Mouse (Mus musculus) layer of hippocampus, adult 9-10 months (tissue): ENCODE data around the gene Tbx1.

Experiments used
- DNase-seq: peaks from one replicate; pipeline ENCODE4 v3.0.0; 2022; ENCODE audit warnings: low spot score

Tbx1 gene

GRCm38 (mm10) chr16:18587847-18588737 is 2.4 kb downstream of the Tbx1 start:
- DNase-seq: no peak

DNA sequence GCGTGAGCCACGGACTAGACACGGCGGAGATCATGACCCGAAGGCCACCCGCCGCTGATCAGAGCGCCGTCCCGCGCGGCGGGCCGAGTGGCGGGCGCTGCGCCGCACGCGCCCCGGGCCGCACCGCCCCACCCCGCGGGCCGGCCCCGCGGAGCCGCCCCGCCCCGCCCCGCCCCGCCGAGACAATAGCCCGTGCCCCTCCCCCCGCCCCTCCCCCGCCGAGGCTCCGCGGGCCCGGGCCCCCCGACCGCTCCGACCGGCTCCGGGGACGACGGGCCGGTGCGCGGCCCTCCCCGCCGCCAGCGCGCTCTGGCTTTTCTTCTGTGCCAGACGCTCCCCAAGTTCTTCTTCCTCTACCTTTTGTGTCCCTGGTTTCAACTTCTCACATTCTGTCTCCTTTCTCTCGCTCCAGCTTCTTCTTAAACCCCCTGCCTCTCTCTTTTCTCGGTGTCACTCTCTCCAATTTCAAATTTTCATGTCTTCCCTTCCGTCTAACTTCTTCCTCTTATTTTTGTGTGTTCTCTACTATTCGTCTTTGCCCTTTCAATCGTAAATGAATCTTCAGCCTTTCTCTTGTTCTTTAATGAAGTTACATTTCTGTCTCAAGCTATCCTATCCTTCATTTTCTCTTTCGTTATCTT is 3.4 kb downstream of the Tbx1 start:
- DNase-seq: no peak

- DNase-seq: no peak
These were observed 4.2 kb downstream of the Tbx1 start for GRCm38 (mm10) chr16:18586076-18586905.

- DNase-seq: no peak
These were observed 4.8 kb downstream of the Tbx1 start for GRCm38 (mm10) chr16:18585676-18586075.

- no peak for DNase-seq
These were observed 5.5 kb downstream of the Tbx1 start for GRCm38 (mm10) chr16:18584901-18585510.

DNA sequence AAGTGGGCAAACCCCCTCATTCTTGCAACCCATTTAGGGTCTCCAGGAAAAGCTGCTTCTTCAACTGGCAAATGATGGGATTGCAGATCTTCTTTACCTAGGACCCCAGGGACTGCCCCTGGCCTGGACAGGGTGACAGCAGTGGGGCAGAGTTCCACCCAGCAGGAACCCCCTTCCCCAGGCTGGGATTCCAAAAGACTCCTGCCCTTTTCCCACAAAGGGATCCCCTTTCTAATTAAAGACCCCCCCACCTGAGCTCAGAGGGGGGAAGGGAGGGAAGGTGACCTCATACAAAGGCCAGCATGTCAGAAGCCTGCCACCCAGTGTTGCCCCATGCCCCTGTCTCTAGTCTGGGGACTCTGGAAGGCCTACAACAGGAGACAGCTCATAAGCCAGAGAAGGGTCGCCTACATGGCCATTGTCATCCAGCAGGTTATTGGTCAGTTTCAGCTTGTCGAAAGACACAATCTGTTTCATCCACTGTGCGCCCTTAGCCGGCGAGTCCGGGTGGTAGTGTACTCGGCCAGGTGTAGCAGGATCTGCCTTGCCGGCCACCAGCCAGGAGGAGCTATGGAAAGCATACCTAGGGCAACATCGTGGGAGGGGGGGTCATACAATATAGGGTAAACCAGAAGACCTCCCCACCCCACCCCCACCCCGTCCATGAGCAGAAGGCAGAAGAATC is 6.7 kb downstream of the Tbx1 start:
- DNase-seq: no peak

GRCm38 (mm10) chr16:18583169-18583568 is 7.3 kb downstream of the Tbx1 start:
- no peak for DNase-seq

DNA sequence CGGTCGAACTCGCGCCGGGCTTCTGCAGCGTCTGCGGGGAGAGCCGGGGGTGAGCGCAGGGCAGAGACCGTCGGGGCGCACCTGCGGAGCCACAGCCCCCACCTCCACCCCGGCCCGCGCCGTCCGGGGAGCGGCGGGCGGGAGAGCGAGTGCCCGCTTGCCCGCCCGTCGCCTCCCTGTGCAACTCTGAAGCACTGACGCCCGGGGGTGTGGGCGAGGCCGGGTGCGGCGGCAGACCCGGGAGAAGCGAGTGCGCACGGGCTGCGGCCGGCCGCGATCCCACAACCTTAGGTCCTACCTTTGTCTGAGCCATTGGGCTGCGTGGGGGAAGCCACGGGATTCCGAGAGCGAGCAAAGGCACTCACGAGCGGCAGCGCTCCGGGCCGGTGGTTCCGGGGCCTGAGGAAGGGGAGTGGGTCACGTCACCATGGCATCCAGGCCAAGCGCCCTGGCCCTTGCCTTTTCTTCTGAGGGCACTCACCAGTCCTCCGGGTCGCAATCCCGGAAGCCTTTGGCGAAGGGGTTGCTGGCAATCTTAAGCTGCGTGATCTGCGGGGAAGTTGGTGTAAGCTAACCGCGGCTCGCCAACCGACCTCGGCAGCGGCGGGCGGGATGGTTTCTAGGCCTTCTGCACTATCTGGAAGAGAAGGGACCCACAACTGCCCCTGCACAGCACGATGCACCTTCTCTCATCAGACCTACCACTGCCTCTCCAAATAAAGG is 7.9 kb downstream of the Tbx1 start:
- DNase-seq: no peak

DNA sequence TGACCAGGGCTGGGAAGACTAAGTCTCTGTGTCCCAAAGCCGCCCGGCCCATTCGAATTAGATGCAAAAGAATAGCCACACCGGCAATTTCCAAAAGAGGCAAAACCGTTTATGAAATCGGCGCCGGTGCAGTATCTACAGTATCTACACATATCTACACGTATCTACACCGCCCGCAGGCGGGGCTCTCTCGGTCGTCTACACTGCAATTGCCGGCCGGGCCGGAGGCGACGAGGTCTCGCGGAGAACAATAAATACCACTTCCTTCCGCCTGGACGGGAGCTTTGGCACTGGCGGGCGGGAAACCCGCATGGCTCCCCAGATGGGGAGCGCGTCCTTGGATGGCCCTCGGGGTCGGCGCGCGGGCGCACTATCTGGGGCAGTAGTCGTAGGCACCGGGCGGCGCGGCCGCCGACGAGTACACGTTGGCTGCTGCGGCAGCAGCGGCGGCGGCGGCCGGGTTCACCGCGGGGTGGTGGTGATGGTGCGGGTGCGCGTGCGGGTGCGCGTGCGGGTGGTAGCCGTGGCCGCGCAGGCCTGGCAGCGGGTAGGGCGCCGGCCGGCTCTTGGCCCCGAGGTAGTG is 8.8 kb downstream of the Tbx1 start:
- DNase-seq: no peak

DNA sequence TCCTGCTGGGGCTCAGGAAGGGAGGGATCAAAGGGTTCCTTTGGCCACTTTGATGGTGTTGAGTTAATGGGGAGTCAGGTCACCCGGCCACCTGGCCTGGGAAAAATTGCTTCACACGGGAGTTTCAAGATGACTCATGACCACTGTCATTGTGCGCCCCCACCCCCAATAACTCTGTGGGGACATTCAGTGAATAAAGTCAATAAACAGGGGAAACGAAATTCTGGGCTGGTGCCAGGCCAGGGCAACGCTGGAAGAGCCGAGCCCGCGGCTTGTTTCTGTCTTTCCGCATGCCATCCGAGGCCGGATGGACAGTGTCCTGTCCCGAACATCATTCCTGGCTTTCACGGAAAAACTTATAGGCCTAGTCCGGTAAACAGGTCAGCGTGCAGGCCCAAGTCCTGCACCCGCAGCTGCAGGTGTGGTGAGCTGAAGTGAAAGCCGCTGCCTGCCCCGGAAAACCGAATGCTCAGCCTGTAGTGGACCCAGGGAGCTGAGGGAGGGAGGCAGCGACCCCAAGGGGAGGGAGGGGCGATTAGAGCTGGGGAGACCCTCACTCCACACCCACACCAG is 9.3 kb downstream of the Tbx1 start:
- no peak for DNase-seq

GRCm38 (mm10) chr16:18580389-18580788 is 10.1 kb downstream of the Tbx1 start:
- no peak for DNase-seq

DNA sequence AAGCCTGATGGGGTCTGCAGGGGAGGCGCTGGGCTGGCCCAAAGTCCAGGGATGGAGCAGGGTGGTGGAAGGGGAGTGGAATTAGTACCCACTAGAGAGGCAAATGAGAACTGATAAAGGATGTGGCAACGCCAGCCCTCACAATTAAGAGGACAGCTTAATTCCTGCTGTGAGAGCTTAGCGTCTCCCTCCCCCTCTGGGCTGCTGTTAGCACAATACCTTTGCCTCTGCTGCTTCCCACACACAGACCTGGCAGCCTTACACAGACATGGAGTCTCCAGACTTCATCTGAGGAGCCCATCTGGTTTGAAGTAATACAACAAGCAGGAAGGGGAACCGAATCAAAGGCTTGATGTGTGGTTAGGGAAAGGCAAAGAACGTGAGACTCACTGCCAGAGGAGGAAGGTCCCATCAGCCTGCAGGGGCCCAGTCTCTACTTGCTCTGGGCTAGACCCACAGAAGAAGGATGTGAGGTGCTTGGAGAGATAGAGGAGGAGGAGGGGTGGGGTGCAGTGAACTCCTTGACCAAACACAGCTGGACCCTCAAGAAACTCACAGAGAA is 12.8 kb downstream of the Tbx1 start:
- DNase-seq: no peak

DNA sequence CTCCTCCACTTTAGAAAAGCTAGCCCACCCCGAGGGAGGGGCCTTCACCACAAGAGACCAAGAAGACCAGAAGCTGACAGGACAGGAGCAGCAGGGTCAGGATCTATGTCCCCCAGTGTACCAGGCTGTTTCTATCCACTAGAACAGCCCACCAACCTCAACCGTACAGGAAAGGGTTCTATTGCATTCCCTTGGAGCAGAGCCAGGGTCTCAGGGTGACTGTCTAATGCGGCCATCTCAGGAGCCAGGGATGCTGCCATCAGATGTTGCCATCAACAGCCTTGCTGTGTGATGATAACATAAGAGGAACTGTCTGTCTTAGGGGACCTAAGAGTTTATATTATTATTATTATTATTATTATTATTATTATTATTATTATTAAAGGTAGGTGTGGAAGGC is 13.4 kb downstream of the Tbx1 start:
- no peak for DNase-seq

DNA sequence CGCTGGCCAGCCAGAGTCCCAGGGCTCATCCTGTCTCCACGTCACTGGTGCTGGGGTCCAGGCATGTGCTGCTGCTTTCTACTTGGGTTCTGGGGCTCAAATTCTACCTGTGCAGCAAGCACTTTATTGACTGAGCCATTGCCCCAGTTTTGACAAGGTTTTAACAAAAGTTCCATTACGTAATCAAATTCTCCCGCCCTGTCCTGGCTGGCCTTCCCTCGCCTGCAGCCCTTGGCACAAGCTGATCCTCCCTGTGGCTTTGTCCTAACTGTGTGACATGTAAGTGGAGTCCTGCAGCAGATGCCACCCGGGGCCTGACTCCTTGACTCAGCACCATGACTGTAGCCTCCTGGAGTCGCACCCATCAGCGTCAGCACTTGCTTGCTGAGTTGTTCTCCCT is 16.3 kb downstream of the Tbx1 start:
- DNase-seq: no peak

GRCm38 (mm10) chr16:18568599-18568998 is 21.9 kb downstream of the Tbx1 start:
- DNase-seq: no peak

- DNase-seq: no peak
These were observed 26.0 kb downstream of the Tbx1 start for GRCm38 (mm10) chr16:18564472-18564871.

DNA sequence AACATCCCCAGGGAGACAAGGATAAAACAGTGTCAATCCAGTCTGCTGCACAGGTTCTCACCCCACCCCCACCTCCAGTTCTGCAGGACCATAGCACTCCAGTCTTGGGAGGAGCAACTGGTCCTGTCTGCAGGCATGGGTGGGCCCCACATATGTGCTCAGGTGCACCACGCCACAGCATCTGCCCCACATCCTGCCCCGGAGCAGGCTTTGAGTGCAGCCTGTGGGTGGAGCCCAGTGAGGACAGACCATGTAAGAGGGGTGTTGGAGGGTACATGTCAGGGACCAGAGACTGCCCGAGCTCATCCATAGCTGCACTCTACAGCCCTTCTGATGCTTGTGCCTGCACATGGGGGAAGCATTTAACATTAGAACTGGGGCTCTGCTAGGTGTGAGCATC is 34.0 kb downstream of the Tbx1 start:
- no peak for DNase-seq

DNA sequence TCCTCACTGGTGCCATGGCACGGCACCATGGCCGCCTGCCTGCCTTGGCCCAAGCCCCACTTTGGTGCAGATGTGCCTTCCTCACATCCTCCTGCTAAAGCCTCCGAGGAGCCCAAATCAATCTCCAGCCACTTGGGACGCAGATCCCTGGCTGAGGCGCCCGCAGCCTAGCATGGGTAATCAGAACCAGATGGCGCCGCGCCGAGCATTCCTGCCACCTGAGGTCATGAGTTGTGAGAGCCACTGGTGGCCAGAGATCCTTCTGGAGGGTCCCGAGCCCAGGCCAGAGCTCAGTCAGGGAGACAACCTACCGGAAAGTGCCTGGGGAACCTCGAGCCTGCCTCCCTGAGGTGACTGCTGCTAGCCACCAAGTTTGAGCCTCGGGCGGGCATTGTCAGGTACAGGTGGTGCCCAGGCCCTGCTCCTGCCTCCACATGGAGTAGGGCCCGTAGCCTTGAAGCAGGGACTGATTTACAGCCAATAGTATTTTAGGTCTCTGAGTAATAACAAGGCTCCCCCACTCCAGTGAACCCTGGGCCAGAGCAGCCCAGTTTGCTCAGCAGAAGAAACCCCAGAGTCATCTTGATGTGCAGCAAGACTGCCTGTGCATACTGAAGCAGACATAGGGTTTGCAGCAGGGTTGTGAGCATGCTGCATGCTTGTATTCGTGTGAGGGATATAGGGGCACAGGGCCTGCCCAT is 35.1 kb downstream of the Tbx1 start:
- DNase-seq: no peak

- DNase-seq: no peak
These were observed 35.8 kb downstream of the Tbx1 start for GRCm38 (mm10) chr16:18554721-18555120.
